Mouse (Mus musculus): ENCODE results near the gene Whrn. TPM values are rescaled to one million over a fixed set of nuclear protein-coding genes. Genes with fewer than 3 reads are reported as not detected.

Gene Whrn
- polyA plus RNA-seq, 1 experiment, result not detected

GRCm38 (mm10) chr4:63409317-63409907 is 86.4 kb downstream of the Whrn start:
- no peak for TF ChIP-seq GATA1 (IDR thresholded peaks at IDR 0.05; ENCODE audit: low read length)

- no peak for TF ChIP-seq GATA1 (IDR thresholded peaks at IDR 0.05; ENCODE audit: low read length)
These were observed 87.1 kb downstream of the Whrn start for GRCm38 (mm10) chr4:63408649-63409048.

- TF ChIP-seq GATA1 (IDR thresholded peaks at IDR 0.05; ENCODE audit: low read length), result no peak
These were observed 87.5 kb downstream of the Whrn start for GRCm38 (mm10) chr4:63408247-63408646.

GRCm38 (mm10) chr4:63405683-63406082 is 90.1 kb downstream of the Whrn start:
- TF ChIP-seq GATA1 (IDR thresholded peaks at IDR 0.05; ENCODE audit: low read length), result no peak

- no peak for TF ChIP-seq GATA1 (IDR thresholded peaks at IDR 0.05; ENCODE audit: low read length)
These were observed 90.7 kb downstream of the Whrn start for GRCm38 (mm10) chr4:63405051-63405450.

- no peak for TF ChIP-seq GATA1 (IDR thresholded peaks at IDR 0.05; ENCODE audit: low read length)
These were observed 91.6 kb downstream of the Whrn start for GRCm38 (mm10) chr4:63404205-63404604.

- TF ChIP-seq GATA1 (IDR thresholded peaks at IDR 0.05; ENCODE audit: low read length), result no peak
These were observed 92.5 kb downstream of the Whrn start, which contains the start of gene Akna for GRCm38 (mm10) chr4:63403040-63403959. Gene Akna (minus strand): TSS chr4:63403354.

- TF ChIP-seq GATA1 (IDR thresholded peaks at IDR 0.05; ENCODE audit: low read length), result no peak
These were observed 93.2 kb downstream of the Whrn start for GRCm38 (mm10) chr4:63402558-63402957.

GRCm38 (mm10) chr4:63402056-63402455 is 93.7 kb downstream of the Whrn start:
- no peak for TF ChIP-seq GATA1 (IDR thresholded peaks at IDR 0.05; ENCODE audit: low read length)

- no peak for TF ChIP-seq GATA1 (IDR thresholded peaks at IDR 0.05; ENCODE audit: low read length)
These were observed 94.2 kb downstream of the Whrn start for GRCm38 (mm10) chr4:63401620-63402019.

GRCm38 (mm10) chr4:63400541-63401306 is 95.1 kb downstream of the Whrn start:
- TF ChIP-seq GATA1 (IDR thresholded peaks at IDR 0.05; ENCODE audit: low read length), result no peak

- no peak for TF ChIP-seq GATA1 (IDR thresholded peaks at IDR 0.05; ENCODE audit: low read length)
These were observed 96.0 kb downstream of the Whrn start for GRCm38 (mm10) chr4:63399691-63400270.

GRCm38 (mm10) chr4:63398854-63399609 is 96.8 kb downstream of the Whrn start:
- TF ChIP-seq GATA1 (IDR thresholded peaks at IDR 0.05; ENCODE audit: low read length), result no peak

GRCm38 (mm10) chr4:63397981-63398537 is 97.7 kb downstream of the Whrn start:
- no peak for TF ChIP-seq GATA1 (IDR thresholded peaks at IDR 0.05; ENCODE audit: low read length)
